Mouse (Mus musculus): Measurements from ENCODE around the gene Bmt2. TPM values are rescaled to one million over a fixed set of nuclear protein-coding genes. Genes with fewer than 3 reads are reported as not detected.
A peak's percentile ranks its signal among the peaks of the same experiment; 100 is the strongest.

The Bmt2 gene
- total and polyA plus RNA-seq, 3 experiments: 2.0 to 40.5 (median 28.3) TPM

GRCm38 (mm10) chr6:13690398-13690797, 12.6 kb upstream of the Bmt2 start:
- Histone ChIP-seq H3K27me3 (ENCODE audit: insufficient read depth, low read length) (0 out of 2 replicates have a peak, but pooled peaks cover 3% of the 10 kb centered on the region), H3K9me3 (replicated peaks) (no peaks in the 10 kb centered on the region), H3K36me3 (replicated peaks) (no peaks in the 10 kb centered on the region), H3K4me3 (ENCODE audit: low read depth, low read length) (no peak overlapping the region), H3K4me1 (ENCODE audit: insufficient read depth, low read depth, low read length) (no peaks in the 10 kb centered on the region)
- DNase-seq (ENCODE audit: low spot score) (no peak), ATAC-seq (ENCODE audit: extremely low read depth, insufficient number of reproducible peaks, low FRiP score, poor library complexity, severe bottlenecking) (no peak)
- TF ChIP-seq CTCF (IDR thresholded peaks at IDR 0.05; ENCODE audit: low read depth, low read length): no peak
- no peak for TF ChIP-seq GATA2 (IDR thresholded peaks at IDR 0.05; ENCODE audit: borderline replicate concordance, low read depth, low read length)
- TF ChIP-seq GATA1 (IDR thresholded peaks at IDR 0.05; ENCODE audit: borderline replicate concordance, low read length): no peak
- TF ChIP-seq POLR2AphosphoS5 (IDR thresholded peaks at IDR 0.05; ENCODE audit: insufficient replicate concordance, low read depth, low read length): no peak
- TF ChIP-seq TAL1 (conservative IDR thresholded peaks at IDR 0.05; ENCODE audit: low read depth, low read length): no peak

GRCm38 (mm10) chr6:13683929-13684595, 6.3 kb upstream of the Bmt2 start:
- Histone ChIP-seq H3K27me3 (ENCODE audit: insufficient read depth, low read length) (peaks cover 9% of the 10 kb centered on the region; the same call in 1 of the 2 replicates), H3K4me1 (ENCODE audit: insufficient read depth, low read depth, low read length) (peaks cover 6% of the 10 kb centered on the region), H3K4me3 (ENCODE audit: low read depth, low read length) (no peak overlapping the region), H3K36me3 (replicated peaks) (no peaks in the 10 kb centered on the region), H3K9me3 (replicated peaks) (no peaks in the 10 kb centered on the region)
- no peak for DNase-seq (ENCODE audit: low spot score)
- TF ChIP-seq CTCF (IDR thresholded peaks at IDR 0.05; ENCODE audit: low read depth, low read length): no peak
- TF ChIP-seq POLR2AphosphoS5 (IDR thresholded peaks at IDR 0.05; ENCODE audit: insufficient replicate concordance, low read depth, low read length): no peak
- no peak for ATAC-seq (ENCODE audit: extremely low read depth, insufficient number of reproducible peaks, low FRiP score, poor library complexity, severe bottlenecking)

GRCm38 (mm10) chr6:13678349-13678748, 583 bp upstream of the Bmt2 start:
- Histone ChIP-seq H3K36me3 (replicated peaks) (peaks cover 7% of the 10 kb centered on the region), H3K27me3 (ENCODE audit: insufficient read depth, low read length) (0 out of 2 replicates have a peak, but pooled peaks cover 3% of the 10 kb centered on the region), H3K4me3 (ENCODE audit: low read depth, low read length) (peak overlapping the region; percentile 95), H3K4me1 (ENCODE audit: insufficient read depth, low read depth, low read length) (peaks cover 22% of the 10 kb centered on the region), H3K9me3 (replicated peaks) (no peaks in the 10 kb centered on the region)
- DNase-seq (ENCODE audit: low spot score) (no peak), ATAC-seq (ENCODE audit: extremely low read depth, insufficient number of reproducible peaks, low FRiP score, poor library complexity, severe bottlenecking) (no peak)
- TF ChIP-seq GATA2 (IDR thresholded peaks at IDR 0.05; ENCODE audit: borderline replicate concordance, low read depth, low read length) (no peak), TAL1 (conservative IDR thresholded peaks at IDR 0.05; ENCODE audit: low read depth, low read length) (no peak), POLR2AphosphoS5 (IDR thresholded peaks at IDR 0.05; ENCODE audit: insufficient replicate concordance, low read depth, low read length) (no peak), GATA1 (IDR thresholded peaks at IDR 0.05; ENCODE audit: borderline replicate concordance, low read length) (no peak), CTCF (IDR thresholded peaks at IDR 0.05; ENCODE audit: low read depth, low read length) (no peak)

GRCm38 (mm10) chr6:13677141-13677761, 515 bp downstream of the Bmt2 start:
- ATAC-seq (ENCODE audit: extremely low read depth, insufficient number of reproducible peaks, low FRiP score, poor library complexity, severe bottlenecking) (peak; percentile 9), DNase-seq (ENCODE audit: low spot score) (peak; percentile 3)
- peaks cover 25% of the 10 kb centered on the region for H3K4me1 ChIP-seq (ENCODE audit: insufficient read depth, low read depth, low read length)
- no peak for TF ChIP-seq TAL1 (conservative IDR thresholded peaks at IDR 0.05; ENCODE audit: low read depth, low read length)
- no peak for TF ChIP-seq CTCF (IDR thresholded peaks at IDR 0.05; ENCODE audit: low read depth, low read length)
- TF ChIP-seq POLR2AphosphoS5 (IDR thresholded peaks at IDR 0.05; ENCODE audit: insufficient replicate concordance, low read depth, low read length): no peak
- no peak for TF ChIP-seq GATA1 (IDR thresholded peaks at IDR 0.05; ENCODE audit: borderline replicate concordance, low read length)
- no peak for TF ChIP-seq GATA2 (IDR thresholded peaks at IDR 0.05; ENCODE audit: borderline replicate concordance, low read depth, low read length)
- no peaks in the 10 kb centered on the region for H3K27me3 ChIP-seq (ENCODE audit: insufficient read depth, low read length)
- peaks cover 13% of the 10 kb centered on the region for H3K36me3 ChIP-seq (replicated peaks)
- no peaks in the 10 kb centered on the region for H3K9me3 ChIP-seq (replicated peaks)
- peak overlapping the region; percentile 95 for H3K4me3 ChIP-seq (ENCODE audit: low read depth, low read length)

GRCm38 (mm10) chr6:13676196-13676595, 1.6 kb downstream of the Bmt2 start:
- Histone ChIP-seq H3K36me3 (replicated peaks) (peaks cover 13% of the 10 kb centered on the region), H3K4me1 (ENCODE audit: insufficient read depth, low read depth, low read length) (peaks cover 25% of the 10 kb centered on the region), H3K9me3 (replicated peaks) (no peaks in the 10 kb centered on the region), H3K4me3 (ENCODE audit: low read depth, low read length) (peak overlapping the region; percentile 95; the same call in 1 of the 2 replicates), H3K27me3 (ENCODE audit: insufficient read depth, low read length) (no peaks in the 10 kb centered on the region)
- DNase-seq (ENCODE audit: low spot score): no peak
- no peak for ATAC-seq (ENCODE audit: extremely low read depth, insufficient number of reproducible peaks, low FRiP score, poor library complexity, severe bottlenecking)
- TF ChIP-seq GATA1 (IDR thresholded peaks at IDR 0.05; ENCODE audit: borderline replicate concordance, low read length): no peak
- TF ChIP-seq POLR2AphosphoS5 (IDR thresholded peaks at IDR 0.05; ENCODE audit: insufficient replicate concordance, low read depth, low read length): no peak
- TF ChIP-seq GATA2 (IDR thresholded peaks at IDR 0.05; ENCODE audit: borderline replicate concordance, low read depth, low read length): no peak
- TF ChIP-seq TAL1 (conservative IDR thresholded peaks at IDR 0.05; ENCODE audit: low read depth, low read length): no peak
- TF ChIP-seq CTCF (IDR thresholded peaks at IDR 0.05; ENCODE audit: low read depth, low read length): no peak

- no peak for ATAC-seq (ENCODE audit: extremely low read depth, insufficient number of reproducible peaks, low FRiP score, poor library complexity, severe bottlenecking)
- peaks cover 15% of the 10 kb centered on the region for H3K36me3 ChIP-seq (replicated peaks)
- no peak overlapping the region for H3K4me3 ChIP-seq (ENCODE audit: low read depth, low read length)
- no peak for DNase-seq (ENCODE audit: low spot score)
- TF ChIP-seq TAL1 (conservative IDR thresholded peaks at IDR 0.05; ENCODE audit: low read depth, low read length) (no peak), GATA1 (IDR thresholded peaks at IDR 0.05; ENCODE audit: borderline replicate concordance, low read length) (no peak), CTCF (IDR thresholded peaks at IDR 0.05; ENCODE audit: low read depth, low read length) (no peak), GATA2 (IDR thresholded peaks at IDR 0.05; ENCODE audit: borderline replicate concordance, low read depth, low read length) (no peak), POLR2AphosphoS5 (IDR thresholded peaks at IDR 0.05; ENCODE audit: insufficient replicate concordance, low read depth, low read length) (no peak)
- peaks cover 25% of the 10 kb centered on the region for H3K4me1 ChIP-seq (ENCODE audit: insufficient read depth, low read depth, low read length)
- H3K9me3 ChIP-seq (replicated peaks): no peaks in the 10 kb centered on the region
- H3K27me3 ChIP-seq (ENCODE audit: insufficient read depth, low read length): no peaks in the 10 kb centered on the region
Observed at GRCm38 (mm10) chr6:13674600-13675305, 3.0 kb downstream of the Bmt2 start.
